Mouse (Mus musculus) retina, adult 2 months (tissue): ENCODE measurements around the gene Jak1.
A peak's percentile ranks its signal among the peaks of the same experiment; 100 is the strongest.
"Not testable (repeated sequence)": the region's sequence is repeated elsewhere in the genome, so short reads cannot be mapped to it uniquely, and the experiment has no call there.

Experiments used
- DNase-seq: peaks from one replicate; pipeline ENCODE4 v3.0.0-alpha.2; 2012; ENCODE audit warnings: low read depth, low spot score

Gene Jak1

GRCm38 (mm10) chr4:101276456-101277070 lies 11.5 kb upstream of the Jak1 start:
- no peak for DNase-seq

GRCm38 (mm10) chr4:101275881-101276280 lies 10.8 kb upstream of the Jak1 start:
- no peak for DNase-seq

DNA sequence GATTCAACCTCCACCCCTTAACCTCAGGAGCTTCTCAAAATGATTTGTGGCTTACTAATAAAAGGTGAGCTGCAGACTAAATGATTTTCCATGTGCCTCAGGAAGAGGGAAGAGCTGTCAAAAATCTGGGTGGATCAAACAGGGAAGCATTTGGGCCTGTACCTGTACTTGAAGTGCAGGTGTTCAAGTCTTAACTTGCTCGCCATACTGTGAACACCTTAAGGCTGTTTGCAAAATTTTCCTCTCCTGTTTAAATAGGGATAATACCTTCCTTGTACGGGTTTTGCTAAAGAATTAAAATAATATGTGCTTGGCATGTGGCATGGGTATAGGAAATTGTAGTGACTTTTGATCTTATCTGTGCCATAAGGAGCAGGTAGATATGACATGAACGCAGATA lies 5.7 kb upstream of the Jak1 start:
- DNase-seq, result no peak

GRCm38 (mm10) chr4:101268506-101268905 lies 3.4 kb upstream of the Jak1 start:
- DNase-seq, result not testable (repeated sequence)

DNA sequence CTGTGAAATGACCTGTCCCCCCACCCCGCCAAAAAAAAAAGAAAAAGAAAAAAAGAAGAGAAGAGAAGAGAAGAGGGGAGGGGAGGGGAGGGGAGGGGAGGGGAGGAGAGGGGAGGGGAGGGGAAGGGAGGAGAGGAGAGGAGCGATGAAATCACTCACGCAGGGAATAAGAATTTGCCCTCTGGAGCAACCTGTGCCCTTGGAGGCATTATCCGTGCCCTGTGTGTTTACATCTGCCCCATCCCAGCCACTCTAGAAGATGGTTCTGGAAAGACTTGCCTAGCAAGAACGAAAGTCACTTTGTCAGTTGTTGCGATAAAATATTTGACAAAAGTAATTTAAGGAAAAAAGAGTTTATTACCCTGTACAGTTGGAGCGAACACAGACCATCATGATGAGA lies 441 bp upstream of the Jak1 start:
- DNase-seq, result peak; percentile 15

GRCm38 (mm10) chr4:101263968-101264740 lies 928 bp downstream of the Jak1 start:
- peak; percentile 15 for DNase-seq

DNA sequence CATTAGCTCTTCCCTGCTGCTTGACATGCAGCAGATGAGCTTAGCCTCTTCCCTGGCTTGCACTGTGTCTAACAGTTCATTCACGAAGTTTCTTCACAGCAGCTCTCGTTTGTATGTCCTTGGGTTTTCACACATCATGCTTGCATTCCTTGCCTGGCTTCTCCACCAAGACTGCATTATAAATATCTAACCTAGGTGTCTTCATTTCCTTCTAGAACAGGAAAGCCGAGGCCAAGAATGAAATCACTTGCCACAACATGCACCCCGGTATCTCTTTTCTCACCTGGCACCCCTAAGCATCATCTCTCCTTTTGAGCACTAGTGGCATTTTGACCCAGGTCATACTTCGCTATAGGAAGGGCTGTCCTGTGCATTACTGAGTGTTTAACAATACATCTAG lies 3.5 kb downstream of the Jak1 start:
- no peak for DNase-seq

DNA sequence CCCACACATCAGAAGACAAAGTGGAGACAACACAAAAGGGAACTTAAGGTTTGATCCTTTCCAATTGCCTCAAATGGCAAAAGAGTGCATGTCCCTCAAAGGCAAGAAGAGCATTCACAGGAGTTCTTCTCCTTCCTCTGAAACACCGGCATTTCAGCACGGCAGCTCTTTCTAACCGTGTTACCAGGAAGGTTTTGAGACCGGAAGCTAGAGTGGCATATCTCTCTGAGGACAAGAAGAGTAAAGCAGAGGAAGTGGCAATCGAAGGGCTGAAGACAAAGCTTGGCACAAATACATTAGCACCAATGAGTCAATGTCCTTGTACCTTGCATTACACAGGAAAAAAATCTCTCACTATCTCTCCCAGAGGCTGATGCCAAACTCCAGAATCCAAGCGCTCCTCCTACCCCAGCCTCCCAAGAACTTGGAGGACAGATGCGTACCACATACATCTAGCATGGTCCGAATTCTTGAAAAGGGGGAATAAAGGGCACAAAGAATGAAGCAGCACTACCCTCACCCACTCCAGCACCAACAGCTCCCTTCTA lies 4.3 kb downstream of the Jak1 start:
- no peak for DNase-seq

GRCm38 (mm10) chr4:101256526-101257210 lies 8.4 kb downstream of the Jak1 start:
- DNase-seq, result no peak

DNA sequence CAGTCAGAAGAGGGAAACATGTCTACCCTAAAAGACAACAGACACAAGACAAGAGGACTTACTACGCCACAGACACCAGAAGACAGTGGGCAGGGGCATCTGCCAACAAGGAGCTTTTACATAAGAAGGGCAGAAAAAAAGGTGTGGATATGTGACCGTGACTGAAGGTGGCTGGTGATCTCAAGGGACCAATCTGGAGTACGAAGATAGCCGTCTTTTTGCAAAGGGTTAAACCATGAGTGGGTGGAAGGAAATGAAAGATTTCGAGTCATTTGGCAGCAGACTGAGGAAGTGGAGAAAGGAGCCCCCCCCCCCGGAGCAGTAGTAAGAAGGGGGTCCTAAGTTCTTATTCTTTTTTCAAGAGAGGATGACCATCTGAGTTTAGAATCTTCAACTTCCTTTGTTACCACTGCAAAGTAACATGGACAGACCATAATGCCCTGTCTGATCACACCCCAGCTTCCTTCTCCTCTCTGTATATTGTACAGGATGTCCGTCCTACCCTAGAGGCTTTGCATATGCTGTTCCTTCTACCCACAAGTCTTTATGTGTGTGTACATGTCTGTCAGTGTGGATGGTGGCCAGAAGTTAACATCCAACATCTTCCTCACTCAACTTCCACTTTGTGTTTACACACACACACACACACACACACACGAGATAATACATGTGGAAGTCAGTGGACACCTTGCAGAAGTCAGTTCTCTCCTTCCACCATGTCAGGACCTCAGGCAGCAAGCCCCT lies 10.3 kb downstream of the Jak1 start:
- no peak for DNase-seq

DNA sequence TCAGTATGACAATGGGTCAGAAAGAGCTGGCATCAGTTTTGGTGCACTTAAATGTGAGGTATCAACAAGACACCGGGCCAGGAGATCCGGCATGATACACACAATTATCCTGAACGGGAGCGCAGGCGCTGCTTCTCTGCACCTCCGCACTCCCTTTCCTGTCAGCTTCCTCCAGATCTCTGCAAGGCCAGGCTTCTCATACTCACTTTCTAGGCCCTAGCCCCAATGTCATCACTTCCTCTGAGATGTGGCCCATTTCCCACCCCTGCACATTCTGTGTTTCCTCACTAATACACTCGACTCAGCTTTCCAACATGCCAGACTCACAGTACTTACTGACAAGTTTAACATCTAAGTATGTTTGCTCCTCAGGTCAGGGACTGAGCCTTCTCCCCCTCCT lies 11.1 kb downstream of the Jak1 start:
- DNase-seq, result no peak

DNA sequence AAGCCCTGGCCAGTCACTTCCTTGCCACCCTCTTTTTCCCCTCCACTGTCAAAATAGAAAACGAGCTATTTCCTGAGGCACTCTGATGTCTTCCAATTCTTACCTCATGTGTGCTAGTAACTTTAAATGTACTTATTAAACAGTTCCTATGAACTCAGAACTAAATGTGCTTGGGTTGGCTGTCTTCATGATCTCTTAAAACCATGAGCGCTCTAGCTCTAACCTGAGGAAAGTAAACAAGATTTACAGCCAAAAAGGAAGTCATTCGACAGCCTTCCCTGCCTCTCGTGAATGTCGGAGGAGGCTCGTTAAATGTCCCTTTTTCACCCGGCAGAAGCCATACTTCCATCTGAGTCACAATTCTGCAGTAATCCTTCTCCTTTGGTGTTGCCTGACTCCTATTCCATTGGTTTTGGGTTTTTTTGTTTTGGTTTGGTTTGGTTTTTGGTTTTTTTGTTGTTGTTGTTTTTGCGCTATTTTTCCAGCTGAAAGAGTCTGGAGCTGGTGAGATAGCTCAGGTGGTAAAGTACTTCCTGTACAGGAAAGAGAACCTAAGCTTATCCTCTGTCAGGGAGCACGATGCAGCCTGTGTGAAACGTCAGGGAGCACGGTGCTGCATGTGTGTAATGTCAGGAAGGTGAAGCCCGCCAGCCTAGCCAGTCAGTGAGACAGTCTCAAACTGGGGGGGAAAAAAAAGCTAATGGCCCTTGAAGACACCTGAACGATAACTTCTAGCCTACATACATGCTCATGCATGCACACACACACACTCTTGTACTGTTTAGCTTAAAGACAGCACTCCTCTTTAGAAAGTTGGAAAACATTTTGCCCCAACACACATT lies 12.1 kb downstream of the Jak1 start:
- DNase-seq, result no peak

- no peak for DNase-seq
These were observed 13.1 kb downstream of the Jak1 start for GRCm38 (mm10) chr4:101252016-101252415.

DNA sequence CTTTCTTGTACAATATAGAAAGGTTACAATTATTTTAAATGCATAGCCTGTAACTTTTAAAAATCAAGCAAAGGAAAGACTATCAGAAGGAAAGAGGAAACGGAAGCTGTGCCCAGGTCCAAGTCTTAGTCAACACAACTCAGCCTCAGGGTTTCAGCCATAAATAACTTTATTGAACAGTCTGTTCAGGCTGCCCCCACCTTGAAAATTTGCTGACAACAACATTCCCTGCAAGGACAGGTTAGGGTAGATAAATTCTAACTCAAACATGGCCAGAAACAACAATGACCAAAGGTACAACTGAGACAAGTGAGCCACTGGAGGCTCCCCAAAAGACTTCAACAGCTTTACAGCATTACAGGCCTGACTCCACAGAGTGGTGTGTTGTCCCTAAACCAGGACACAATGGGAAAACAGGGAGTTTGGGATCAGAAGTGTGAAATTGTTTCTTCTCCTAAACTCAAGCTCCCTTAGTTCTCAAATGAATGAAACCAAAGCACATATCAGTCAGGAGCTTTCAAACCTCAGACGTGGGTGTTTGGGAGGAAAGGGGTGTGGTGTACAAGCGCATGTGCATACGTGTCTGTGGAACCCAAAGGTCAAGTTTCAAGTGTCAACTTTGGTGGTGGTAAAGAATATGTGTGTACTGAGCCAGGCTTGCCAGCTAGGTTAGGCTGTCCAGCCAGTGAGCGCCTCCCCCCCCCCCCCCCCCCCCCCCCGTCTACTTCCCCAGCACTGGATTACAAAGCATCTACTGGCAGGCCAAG lies 14.9 kb downstream of the Jak1 start:
- no peak for DNase-seq

- DNase-seq, result no peak
These were observed 17.7 kb downstream of the Jak1 start for GRCm38 (mm10) chr4:101247355-101247754.

GRCm38 (mm10) chr4:101246569-101246968 lies 18.5 kb downstream of the Jak1 start:
- no peak for DNase-seq

- DNase-seq, result no peak
These were observed 20.6 kb downstream of the Jak1 start for GRCm38 (mm10) chr4:101244257-101245011.

- no peak for DNase-seq
These were observed 24.3 kb downstream of the Jak1 start for GRCm38 (mm10) chr4:101240875-101241173.

GRCm38 (mm10) chr4:101240163-101240874 lies 24.8 kb downstream of the Jak1 start:
- DNase-seq, result no peak
